Mouse (Mus musculus) kidney, adult 2 months (tissue): ENCODE data around the gene Prss44.

Experiments
- CTCF ChIP-seq: fragments of 200-500 bp; conservative IDR thresholded peaks from 2 replicates; pipeline ENCODE4 v1.5.1; 2011; ENCODE audit warnings: low read depth, mild to moderate bottlenecking, control low read depth, low read length, moderate library complexity, mixed read lengths; ENCODE audit not compliant: insufficient read depth, insufficient read length
- POLR2A ChIP-seq: fragments of 200-500 bp; IDR thresholded peaks from one replicate; pipeline ENCODE4 v1.6.1; 2011; ENCODE audit warnings: low read depth, low read length, control low read depth

DNA sequence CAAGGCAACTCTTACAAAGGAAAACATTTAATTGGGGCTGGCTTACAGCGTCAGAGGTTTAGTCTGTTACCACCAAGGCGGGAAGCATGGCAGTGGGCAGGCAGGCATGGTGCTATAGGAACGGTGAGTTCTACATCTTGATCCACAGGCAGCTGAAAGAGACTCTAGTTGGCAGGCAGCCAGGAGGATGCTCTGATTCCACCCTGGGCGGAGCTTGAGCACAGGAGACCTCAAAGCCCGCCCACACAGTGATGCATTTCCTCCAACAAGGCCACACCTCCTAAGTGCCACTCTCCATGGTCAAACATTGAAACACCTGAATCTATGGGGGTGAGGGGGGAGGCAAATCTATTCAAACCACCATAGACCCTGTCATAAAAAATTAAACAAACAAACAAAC is 19.2 kb downstream of the Prss44 start:
- TF ChIP-seq CTCF (no peak), POLR2A (no peak)
